Mouse (Mus musculus): Measurements from ENCODE around the gene Gipc2. TPM values are rescaled to one million over a fixed set of nuclear protein-coding genes. Genes with fewer than 3 reads are reported as not detected.
A peak's percentile ranks its signal among the peaks of the same experiment; 100 is the strongest.

The Gipc2 gene
- polyA plus RNA-seq, 1 experiment from 2014 or later: 4.3 TPM

DNA sequence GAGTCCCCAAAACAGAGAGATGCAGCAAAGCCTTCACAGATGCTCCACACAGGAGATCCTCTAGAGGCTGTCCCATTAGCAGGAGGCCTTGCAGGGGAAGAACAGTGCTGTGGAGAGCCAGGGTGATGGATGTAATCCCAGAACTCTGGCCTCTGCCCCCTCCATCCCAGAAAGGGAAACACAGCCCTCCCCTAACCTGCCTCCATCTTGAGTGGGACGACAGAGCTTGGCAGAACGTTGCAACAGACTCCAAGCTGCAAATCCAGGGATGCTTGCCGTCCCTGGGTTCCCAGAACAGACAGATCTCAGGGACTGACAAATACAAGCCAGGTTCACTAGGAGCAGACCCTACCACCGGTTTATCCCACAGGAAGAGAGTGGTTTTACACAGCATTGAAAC, 51.8 kb downstream of the Gipc2 start:
- Histone ChIP-seq H3K9ac (replicated peaks) (no peak overlapping the region), H3K4me2 (0 out of 2 replicates have a peak overlapping the region, but pooled peaks have one; percentile 28), H3K4me3 (replicated peaks) (no peak overlapping the region), H3K9me3 (0 out of 2 replicates have a peak, but pooled peaks cover 4% of the 10 kb centered on the region), H3K36me3 (no peaks in the 10 kb centered on the region), H3K27me3 (no peaks in the 10 kb centered on the region), H3K4me1 (replicated peaks) (peaks cover 29% of the 10 kb centered on the region), H3K27ac (no peak overlapping the region)
- ATAC-seq (ENCODE audit: insufficient number of reproducible peaks, insufficient read depth, low FRiP score, low TSS enrichment, low read depth): no peak
- 49% methylated on average over 4 of the region's 4 CpGs for WGBS

DNA sequence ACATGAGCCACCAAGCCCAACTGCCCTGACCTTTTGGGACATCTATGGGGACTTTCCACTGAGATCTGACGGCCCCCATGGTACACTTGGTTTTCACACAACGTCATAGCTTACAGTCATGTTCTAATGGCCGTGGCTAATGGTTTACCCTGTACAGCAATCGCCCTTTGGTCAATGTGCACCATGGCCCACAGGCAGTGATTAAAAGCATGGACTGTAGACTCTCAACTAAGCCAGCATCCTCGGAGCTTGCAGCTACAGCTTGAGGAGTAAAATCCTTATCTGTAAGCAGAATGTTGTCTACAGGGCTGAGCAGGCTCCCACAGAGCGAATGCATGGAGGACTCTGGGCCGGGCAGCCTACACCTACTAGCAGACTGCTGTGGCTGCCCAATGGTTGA, 52.5 kb downstream of the Gipc2 start:
- WGBS: 72% methylated on average over 7 of the region's 7 CpGs
- no peak overlapping the region for H3K27ac ChIP-seq
- no peaks in the 10 kb centered on the region for H3K36me3 ChIP-seq

DNA sequence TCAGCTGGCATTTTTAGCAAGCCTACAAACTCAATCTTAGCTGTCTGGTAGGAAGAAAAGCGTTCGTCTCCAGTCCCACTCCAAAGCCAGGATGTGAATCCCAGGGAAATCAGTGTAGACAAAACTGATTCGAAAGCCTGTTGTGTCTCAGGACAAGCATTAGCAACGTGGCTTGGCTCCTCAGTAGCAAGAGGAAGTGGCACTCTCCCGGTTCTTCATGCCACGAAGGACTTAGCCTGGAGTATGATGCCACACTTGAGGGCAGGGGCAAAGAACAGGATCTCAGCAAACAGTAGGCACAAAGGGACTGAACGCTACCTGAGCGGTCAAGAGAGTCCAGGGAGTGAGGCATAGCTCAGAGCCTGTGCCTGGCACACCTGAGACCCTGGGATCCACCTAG, 53.4 kb downstream of the Gipc2 start:
- no peak overlapping the region for H3K9ac ChIP-seq (replicated peaks)
- H3K27me3 ChIP-seq: no peaks in the 10 kb centered on the region
- peaks cover 44% of the 10 kb centered on the region for H3K4me1 ChIP-seq (replicated peaks)
- no peaks in the 10 kb centered on the region for H3K36me3 ChIP-seq
- H3K4me2 ChIP-seq: no peak overlapping the region
- 87% methylated on average over 8 of the region's 8 CpGs for WGBS
- H3K4me3 ChIP-seq (replicated peaks): no peak overlapping the region
- no peak for ATAC-seq (ENCODE audit: insufficient number of reproducible peaks, insufficient read depth, low FRiP score, low TSS enrichment, low read depth)
- 0 out of 2 replicates have a peak, but pooled peaks cover 4% of the 10 kb centered on the region for H3K9me3 ChIP-seq
- H3K27ac ChIP-seq: no peak overlapping the region

More for the DNA sequence above, 52.5 kb downstream of the Gipc2 start:
- Histone ChIP-seq H3K27me3 (no peaks in the 10 kb centered on the region), H3K4me3 (replicated peaks) (no peak overlapping the region), H3K9me3 (0 out of 2 replicates have a peak, but pooled peaks cover 4% of the 10 kb centered on the region), H3K4me2 (no peak overlapping the region), H3K4me1 (replicated peaks) (peaks cover 36% of the 10 kb centered on the region), H3K9ac (replicated peaks) (no peak overlapping the region)
- no peak for ATAC-seq (ENCODE audit: insufficient number of reproducible peaks, insufficient read depth, low FRiP score, low TSS enrichment, low read depth)

DNA sequence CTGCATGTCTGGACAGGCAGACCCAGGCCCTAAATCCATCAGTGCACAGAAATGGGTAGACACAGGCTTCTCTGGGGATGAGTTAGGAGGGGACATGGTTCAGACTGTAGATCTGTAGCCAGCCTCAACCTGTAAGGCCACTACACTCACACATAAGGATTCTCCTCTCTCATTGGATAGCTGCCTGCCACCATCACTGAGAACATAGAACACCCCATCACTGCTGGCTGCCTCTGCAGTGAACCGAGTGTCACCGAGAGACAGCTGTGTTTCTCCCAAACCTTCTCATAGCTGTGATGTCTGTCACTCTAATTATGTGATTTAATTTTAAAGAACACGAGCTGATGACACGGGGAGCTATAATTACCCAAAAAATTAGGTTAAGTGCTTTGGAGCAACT, 54.5 kb downstream of the Gipc2 start:
- peaks cover 54% of the 10 kb centered on the region for H3K4me1 ChIP-seq (replicated peaks)
- H3K4me2 ChIP-seq: 0 out of 2 replicates have a peak overlapping the region, but pooled peaks have one; percentile 3
- H3K9ac ChIP-seq (replicated peaks): no peak overlapping the region
- H3K9me3 ChIP-seq: 0 out of 2 replicates have a peak, but pooled peaks cover under 1% of the 10 kb centered on the region
- H3K36me3 ChIP-seq: no peaks in the 10 kb centered on the region
- WGBS: 65% methylated on average over 4 of the region's 4 CpGs
- 0 out of 2 replicates have a peak, but pooled peaks have one; percentile 8 for ATAC-seq (ENCODE audit: insufficient number of reproducible peaks, insufficient read depth, low FRiP score, low TSS enrichment, low read depth)
- H3K27ac ChIP-seq: 0 out of 2 replicates have a peak overlapping the region, but pooled peaks have one; percentile 29
- H3K4me3 ChIP-seq (replicated peaks): no peak overlapping the region
- peaks cover 5% of the 10 kb centered on the region for H3K27me3 ChIP-seq

DNA sequence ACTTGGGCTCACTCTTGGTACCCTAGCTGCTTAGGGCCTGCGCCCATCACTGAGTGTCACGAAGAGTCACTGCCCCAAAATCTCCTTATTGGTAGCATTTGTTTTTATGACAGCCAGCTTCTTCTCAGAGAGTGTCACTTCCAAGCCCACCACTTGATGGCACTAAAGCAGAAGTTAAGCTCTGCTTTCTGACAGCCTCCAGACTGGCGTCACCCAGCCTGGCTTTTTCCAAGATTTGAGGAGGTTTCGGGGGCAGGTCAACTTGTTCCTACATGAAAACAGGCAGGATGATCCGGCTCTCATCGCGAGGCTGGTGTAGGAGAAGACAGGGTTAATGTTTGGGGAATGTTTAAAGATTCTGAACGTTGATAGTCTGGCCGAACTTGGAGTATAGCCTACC, 54.9 kb downstream of the Gipc2 start:
- ATAC-seq (ENCODE audit: insufficient number of reproducible peaks, insufficient read depth, low FRiP score, low TSS enrichment, low read depth): 0 out of 2 replicates have a peak, but pooled peaks have one; percentile 14
- WGBS: 13% methylated on average over 9 of the region's 9 CpGs
- peaks cover 58% of the 10 kb centered on the region for H3K4me1 ChIP-seq (replicated peaks)

DNA sequence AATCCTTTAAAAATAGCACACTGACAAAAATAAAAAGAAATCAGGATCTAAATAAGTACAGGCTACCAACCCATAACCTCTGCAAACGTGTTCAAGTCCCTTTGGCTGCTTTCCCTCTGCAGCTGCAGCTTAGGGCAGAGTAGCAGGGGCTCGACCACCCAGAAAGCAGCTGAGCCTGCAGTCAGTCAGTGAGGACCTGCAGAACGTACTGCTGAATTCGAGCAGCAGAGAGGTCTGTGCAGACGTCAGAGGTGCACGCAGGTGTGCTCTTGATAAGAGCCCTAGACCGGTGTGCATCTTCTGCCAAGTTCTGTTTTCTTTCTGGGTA, 56.8 kb downstream of the Gipc2 start:
- ATAC-seq (ENCODE audit: insufficient number of reproducible peaks, insufficient read depth, low FRiP score, low TSS enrichment, low read depth): peak; percentile 17; the same call in 1 of the 2 replicates
- Histone ChIP-seq H3K9me3 (0 out of 2 replicates have a peak, but pooled peaks cover 4% of the 10 kb centered on the region), H3K9ac (replicated peaks) (no peak overlapping the region), H3K4me2 (no peak overlapping the region), H3K36me3 (no peaks in the 10 kb centered on the region), H3K4me3 (replicated peaks) (no peak overlapping the region), H3K27me3 (peaks cover 23% of the 10 kb centered on the region), H3K4me1 (replicated peaks) (peaks cover 55% of the 10 kb centered on the region), H3K27ac (peak overlapping the region; percentile 36; the same call in 1 of the 2 replicates)
- WGBS: 30% methylated on average over 7 of the region's 7 CpGs

More for the DNA sequence above, 54.9 kb downstream of the Gipc2 start:
- H3K27ac ChIP-seq: 0 out of 2 replicates have a peak overlapping the region, but pooled peaks have one; percentile 29
- 0 out of 2 replicates have a peak overlapping the region, but pooled peaks have one; percentile 3 for H3K4me2 ChIP-seq
- H3K4me3 ChIP-seq (replicated peaks): no peak overlapping the region
- peaks cover 9% of the 10 kb centered on the region for H3K27me3 ChIP-seq
- H3K36me3 ChIP-seq: no peaks in the 10 kb centered on the region
- H3K9ac ChIP-seq (replicated peaks): no peak overlapping the region
- no peaks in the 10 kb centered on the region for H3K9me3 ChIP-seq

DNA sequence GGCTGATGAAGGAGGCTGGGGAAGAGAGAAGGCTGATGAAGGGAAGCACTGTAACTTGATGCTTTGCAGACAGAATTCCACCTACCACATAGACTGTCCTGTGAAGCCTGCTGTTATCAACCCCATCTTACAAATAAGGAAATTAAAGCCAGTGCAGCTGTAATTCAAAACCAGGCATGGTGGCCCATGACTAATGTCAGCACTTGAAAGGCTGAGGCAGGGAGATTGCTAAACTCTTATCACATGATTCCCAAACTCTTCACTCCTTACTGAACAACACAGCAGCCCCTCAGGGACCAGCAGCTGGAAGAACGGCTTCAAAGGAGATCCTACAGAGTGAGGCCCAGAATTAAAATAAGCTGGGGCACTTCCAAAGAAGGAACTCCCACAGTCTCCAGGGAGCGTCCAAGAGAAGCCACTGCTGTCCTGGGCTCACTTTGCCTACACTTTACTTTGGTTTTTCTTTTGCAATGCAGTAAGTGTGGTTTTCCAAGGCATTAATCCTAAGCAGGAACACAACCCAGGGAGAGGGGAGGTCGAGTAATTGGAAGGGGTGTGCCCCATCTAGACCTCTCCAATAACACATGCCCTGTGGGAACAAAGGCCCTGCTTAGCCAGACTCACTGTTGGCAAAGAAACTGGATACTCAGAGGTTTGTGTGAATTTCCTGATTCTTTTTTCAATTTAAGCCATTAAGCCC, 57.3 kb downstream of the Gipc2 start:
- H3K4me1 ChIP-seq (replicated peaks): peaks cover 51% of the 10 kb centered on the region
- 0 out of 2 replicates have a peak overlapping the region, but pooled peaks have one; percentile 1 for H3K4me2 ChIP-seq
- 18% methylated on average over 3 of the region's 3 CpGs for WGBS
- H3K36me3 ChIP-seq: no peaks in the 10 kb centered on the region
- no peak overlapping the region for H3K9ac ChIP-seq (replicated peaks)
- H3K27me3 ChIP-seq: peaks cover 23% of the 10 kb centered on the region
- ATAC-seq (ENCODE audit: insufficient number of reproducible peaks, insufficient read depth, low FRiP score, low TSS enrichment, low read depth): no peak
- peak overlapping the region; percentile 36; the same call in 1 of the 2 replicates for H3K27ac ChIP-seq
- 0 out of 2 replicates have a peak, but pooled peaks cover 4% of the 10 kb centered on the region for H3K9me3 ChIP-seq
- H3K4me3 ChIP-seq (replicated peaks): no peak overlapping the region

DNA sequence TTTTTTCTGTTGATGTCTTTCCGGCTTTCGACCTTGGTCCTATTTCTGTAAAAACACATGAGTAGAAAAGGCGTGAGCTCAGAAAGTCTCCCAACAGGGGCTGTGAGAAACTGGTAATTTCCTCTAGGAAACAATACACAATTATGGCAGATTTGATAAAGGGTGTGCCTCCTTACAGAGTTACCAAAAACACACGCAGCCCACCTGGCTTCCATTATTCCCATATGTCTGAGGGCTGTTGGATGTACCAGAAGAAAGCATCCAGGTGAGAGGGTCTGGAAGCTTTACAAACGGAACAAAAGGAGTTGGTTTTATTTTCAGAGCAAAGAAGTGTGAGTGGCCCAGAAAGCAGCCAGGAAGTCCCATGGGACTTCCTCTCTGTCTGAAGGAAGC, 58.0 kb downstream of the Gipc2 start:
- 46% methylated on average over 5 of the region's 5 CpGs for WGBS

DNA sequence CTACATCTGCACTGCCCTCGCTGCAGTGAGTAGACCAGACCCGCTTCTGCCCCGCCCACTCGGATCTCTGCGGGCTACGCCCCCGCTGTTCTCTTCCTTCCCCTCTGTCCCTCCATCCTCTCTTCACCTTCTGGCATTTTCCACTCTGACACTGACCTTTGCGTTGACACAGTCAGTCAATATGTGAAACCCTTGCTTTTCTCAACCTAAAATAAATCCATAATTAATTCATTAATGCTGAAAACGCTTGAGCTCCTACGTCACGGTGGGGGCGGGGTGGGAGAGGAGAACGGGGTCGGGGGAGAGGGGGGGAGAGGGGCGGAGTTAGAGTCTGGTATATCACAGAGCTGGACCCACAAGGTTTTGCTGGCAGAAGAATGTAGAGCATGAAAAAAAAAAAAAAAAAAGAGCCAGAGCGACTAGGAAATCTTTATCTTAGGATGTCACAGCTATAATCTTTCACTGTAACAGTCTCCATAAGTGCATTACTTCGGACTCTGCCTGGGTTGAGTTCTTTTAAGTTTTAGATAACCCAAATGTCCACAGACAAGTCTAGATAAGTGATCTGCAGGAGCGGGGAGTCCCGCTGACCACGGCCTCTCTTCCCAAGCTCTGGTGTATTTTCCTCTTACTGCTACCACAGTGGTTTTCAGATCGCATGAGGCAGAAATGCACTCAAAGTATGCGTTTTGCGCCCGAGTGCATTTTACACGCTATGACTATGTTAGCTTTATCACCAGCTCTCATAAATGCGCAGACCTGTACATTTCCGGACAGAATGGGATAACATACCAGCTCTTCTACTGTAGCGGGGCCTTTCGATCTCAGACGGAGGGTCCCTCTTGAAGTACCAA, 58.7 kb downstream of the Gipc2 start:
- Histone ChIP-seq H3K4me3 (replicated peaks) (peak overlapping the region; percentile 38), H3K36me3 (no peaks in the 10 kb centered on the region), H3K27me3 (peaks cover 23% of the 10 kb centered on the region), H3K4me2 (peak overlapping the region; percentile 74), H3K4me1 (replicated peaks) (peaks cover 46% of the 10 kb centered on the region), H3K9me3 (0 out of 2 replicates have a peak, but pooled peaks cover 4% of the 10 kb centered on the region), H3K27ac (0 out of 2 replicates have a peak overlapping the region, but pooled peaks have one; percentile 36), H3K9ac (replicated peaks) (peak overlapping the region; percentile 28)
- 26% methylated on average over 30 of the region's 30 CpGs for WGBS
- peak; percentile 60 for ATAC-seq (ENCODE audit: insufficient number of reproducible peaks, insufficient read depth, low FRiP score, low TSS enrichment, low read depth)

More for the DNA sequence above, 58.0 kb downstream of the Gipc2 start:
- Histone ChIP-seq H3K9me3 (0 out of 2 replicates have a peak, but pooled peaks cover 4% of the 10 kb centered on the region), H3K27me3 (peaks cover 23% of the 10 kb centered on the region), H3K4me1 (replicated peaks) (peaks cover 46% of the 10 kb centered on the region), H3K4me3 (replicated peaks) (no peak overlapping the region), H3K9ac (replicated peaks) (no peak overlapping the region), H3K27ac (peak overlapping the region; percentile 36; the same call in 1 of the 2 replicates), H3K36me3 (no peaks in the 10 kb centered on the region), H3K4me2 (peak overlapping the region; percentile 74)
- ATAC-seq (ENCODE audit: insufficient number of reproducible peaks, insufficient read depth, low FRiP score, low TSS enrichment, low read depth): no peak

DNA sequence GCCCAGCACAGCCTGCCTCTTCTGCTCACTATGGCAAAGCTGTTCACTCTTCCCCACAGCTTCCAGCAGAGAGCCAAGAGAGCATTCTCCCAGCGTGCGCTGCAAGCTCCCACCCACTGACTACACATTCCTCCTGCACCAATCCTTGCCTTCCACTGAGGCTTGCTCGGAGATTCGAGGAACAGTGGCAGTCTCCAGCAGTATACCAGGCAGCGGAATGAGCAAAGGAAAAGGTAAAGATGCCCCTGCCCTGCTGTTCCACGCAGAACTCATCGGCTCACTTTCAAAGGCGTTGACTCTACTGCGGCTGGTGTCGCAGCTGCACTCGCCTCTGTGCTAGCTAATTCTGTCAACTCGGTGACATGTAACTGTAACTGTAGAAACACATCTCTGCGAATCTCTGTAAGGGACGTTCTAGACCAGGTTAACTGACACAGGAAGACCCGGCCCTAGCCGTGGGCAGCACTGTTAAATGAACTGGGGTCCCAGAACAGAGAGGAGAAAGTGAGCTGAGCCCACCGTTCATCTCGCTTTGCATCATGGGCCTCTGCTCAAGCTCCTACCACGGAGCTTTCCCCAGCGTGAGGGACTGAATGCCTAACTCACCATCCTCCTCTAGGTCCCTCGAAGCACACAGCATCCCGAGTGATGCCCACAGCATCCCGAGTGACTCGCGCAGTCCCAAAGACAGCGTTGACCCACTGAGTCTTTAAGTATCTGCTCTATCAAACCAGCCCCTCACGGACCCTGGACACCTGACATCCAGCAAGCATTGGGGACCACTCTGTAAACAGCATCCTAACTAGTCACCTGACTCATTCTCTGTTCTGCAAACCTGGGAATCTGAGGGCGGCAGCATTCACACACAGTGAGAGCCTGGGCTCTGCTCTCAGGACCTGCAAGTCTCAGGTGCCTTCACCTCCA, 59.5 kb downstream of the Gipc2 start:
- peak overlapping the region; percentile 74 for H3K4me2 ChIP-seq
- H3K4me3 ChIP-seq (replicated peaks): peak overlapping the region; percentile 38
- no peak overlapping the region for H3K27ac ChIP-seq
- peak overlapping the region; percentile 28; the same call in 1 of the 2 replicates for H3K9ac ChIP-seq (replicated peaks)
- H3K9me3 ChIP-seq: 0 out of 2 replicates have a peak, but pooled peaks cover 4% of the 10 kb centered on the region
- H3K4me1 ChIP-seq (replicated peaks): peaks cover 46% of the 10 kb centered on the region
- H3K36me3 ChIP-seq: no peaks in the 10 kb centered on the region
- 3% methylated on average over 28 of the region's 28 CpGs for WGBS
- peaks cover 23% of the 10 kb centered on the region for H3K27me3 ChIP-seq
- ATAC-seq (ENCODE audit: insufficient number of reproducible peaks, insufficient read depth, low FRiP score, low TSS enrichment, low read depth): peak; percentile 9; the same call in 1 of the 2 replicates

Measured in limb, embryonic 12.5 days (tissue).